Mouse (Mus musculus) spleen, postnatal 14 days (tissue): ENCODE data around the gene Shc3.

Experiments
- DNase-seq, 2 experiments: peaks; one replicate each; pipeline ENCODE4 v3.0.0; 2021 to 2022; ENCODE audit warnings: low spot score in 2 of 2

The Shc3 gene

GRCm38 (mm10) chr13:51418268-51418941 is 150.8 kb downstream of the Shc3 start:
- DNase-seq, result peak; percentile 61 to 78

GRCm38 (mm10) chr13:51417796-51418195 is 151.4 kb downstream of the Shc3 start:
- no peak for DNase-seq

- DNase-seq, result no peak
Observed at GRCm38 (mm10) chr13:51416727-51417126, 152.5 kb downstream of the Shc3 start.

GRCm38 (mm10) chr13:51413461-51413860 is 155.8 kb downstream of the Shc3 start:
- peak in 1 of 2 experiments; percentile 16 for DNase-seq

GRCm38 (mm10) chr13:51411696-51412430 is 157.4 kb downstream of the Shc3 start:
- DNase-seq, result no peak

GRCm38 (mm10) chr13:51411243-51411642 is 158.0 kb downstream of the Shc3 start:
- no peak for DNase-seq

GRCm38 (mm10) chr13:51409936-51410481 is 159.2 kb downstream of the Shc3 start:
- DNase-seq, result no peak

GRCm38 (mm10) chr13:51408519-51409001 is 160.7 kb downstream of the Shc3 start, which contains the start of gene S1pr3:
Gene S1pr3, plus strand, starts transcription at chr13:51408639.
- peak in 1 of 2 experiments; percentile 18 for DNase-seq

- no peak for DNase-seq
Observed at GRCm38 (mm10) chr13:51407541-51408217, 161.5 kb downstream of the Shc3 start.

GRCm38 (mm10) chr13:51405731-51406320 is 163.4 kb downstream of the Shc3 start:
- no peak for DNase-seq

GRCm38 (mm10) chr13:51404566-51404965 is 164.7 kb downstream of the Shc3 start:
- DNase-seq, result no peak

GRCm38 (mm10) chr13:51400736-51401501 is 168.3 kb downstream of the Shc3 start:
- peak in 1 of 2 experiments; percentile 47 for DNase-seq

GRCm38 (mm10) chr13:51400186-51400719 is 169.0 kb downstream of the Shc3 start:
- no peak for DNase-seq

GRCm38 (mm10) chr13:51399562-51399961 is 169.7 kb downstream of the Shc3 start:
- DNase-seq, result no peak

- DNase-seq, result no peak
Observed at GRCm38 (mm10) chr13:51397861-51398260, 171.4 kb downstream of the Shc3 start.

GRCm38 (mm10) chr13:51392256-51392655 is 177.0 kb downstream of the Shc3 start:
- no peak for DNase-seq

GRCm38 (mm10) chr13:51391359-51391916 is 177.8 kb downstream of the Shc3 start:
- DNase-seq, result no peak

- DNase-seq, result no peak
Observed at GRCm38 (mm10) chr13:51390398-51390797, 178.8 kb downstream of the Shc3 start.

- DNase-seq, result no peak
Observed at GRCm38 (mm10) chr13:51387908-51388307, 181.3 kb downstream of the Shc3 start.

- no peak for DNase-seq
Observed at GRCm38 (mm10) chr13:51384899-51385298, 184.3 kb downstream of the Shc3 start.
